Mouse (Mus musculus): ENCODE data around the gene Plcxd1. TPM values are rescaled to one million over a fixed set of nuclear protein-coding genes. Genes with fewer than 3 reads are reported as not detected.

Gene Plcxd1
- polyA plus RNA-seq, 1 experiment from 2014 or later = 0.63 TPM

- 88% methylated on average over 5 of the region's 5 CpGs for WGBS
- ATAC-seq (ENCODE audit: insufficient number of reproducible peaks, low FRiP score) = no peak
- H3K27ac ChIP-seq (ENCODE audit: poor library complexity, severe bottlenecking) = no peak overlapping the region
- no peak overlapping the region for H3K9ac ChIP-seq
- H3K4me3 ChIP-seq = no peak overlapping the region
- H3K9me3 ChIP-seq (replicated peaks) = no peaks in the 10 kb centered on the region
- H3K4me1 ChIP-seq (replicated peaks) = peaks cover 3% of the 10 kb centered on the region; the same call in 1 of the 2 replicates
- H3K4me2 ChIP-seq = no peak overlapping the region
- H3K36me3 ChIP-seq = peaks cover 82% of the 10 kb centered on the region
- no peaks in the 10 kb centered on the region for H3K27me3 ChIP-seq (replicated peaks)
These were observed 43.2 kb downstream of the Plcxd1 start for GRCm38 (mm10) chr5:110143007-110143406.

Other genes starting within 250 kb of the Plcxd1 start
- gene Gm15446, start 176.6 kb upstream of the Plcxd1 start, polyA plus RNA-seq (2016; fragmentation: Nextera tagmentation; extraction: Ambion mirVana) = 0.19 and 0.27 TPM in 2 replicates
- 13.7 and 14.7 TPM in 2 replicates for gene Zfp932, start 103.4 kb upstream of the Plcxd1 start, polyA plus RNA-seq (2016; fragmentation: Nextera tagmentation; extraction: Ambion mirVana)
- 1.9 and 3.0 TPM in 2 replicates for gene Gm17655, start 27.5 kb upstream of the Plcxd1 start, polyA plus RNA-seq (2016; fragmentation: Nextera tagmentation; extraction: Ambion mirVana)
- 0.46 and 0.55 TPM in 2 replicates for gene Gm35315, start 5.5 kb upstream of the Plcxd1 start, polyA plus RNA-seq (2016; fragmentation: Nextera tagmentation; extraction: Ambion mirVana)
- 25.1 and 25.4 TPM in 2 replicates for gene Gtpbp6, start 8.2 kb downstream of the Plcxd1 start, polyA plus RNA-seq (2016; fragmentation: Nextera tagmentation; extraction: Ambion mirVana)
- 2.3 and 2.6 TPM in 2 replicates for gene Zfp605, start 10.1 kb downstream of the Plcxd1 start, polyA plus RNA-seq (2016; fragmentation: Nextera tagmentation; extraction: Ambion mirVana)
- 33.0 and 34.9 TPM in 2 replicates for gene Chfr, start 35.9 kb downstream of the Plcxd1 start, polyA plus RNA-seq (2016; fragmentation: Nextera tagmentation; extraction: Ambion mirVana)
- gene Golga3, start 76.7 kb downstream of the Plcxd1 start, polyA plus RNA-seq (2016; fragmentation: Nextera tagmentation; extraction: Ambion mirVana) = 22.9 and 25.7 TPM in 2 replicates
- gene Ankle2, start 131.0 kb downstream of the Plcxd1 start, polyA plus RNA-seq (2016; fragmentation: Nextera tagmentation; extraction: Ambion mirVana) = 24.6 and 27.4 TPM in 2 replicates
- gene Pgam5, start 169.9 kb downstream of the Plcxd1 start, polyA plus RNA-seq (2016; fragmentation: Nextera tagmentation; extraction: Ambion mirVana) = 59.1 and 59.4 TPM in 2 replicates
- 14.8 and 16.6 TPM in 2 replicates for gene Pxmp2, start 186.2 kb downstream of the Plcxd1 start, polyA plus RNA-seq (2016; fragmentation: Nextera tagmentation; extraction: Ambion mirVana)
- 24.7 and 26.6 TPM in 2 replicates for gene Pole, start 186.3 kb downstream of the Plcxd1 start, polyA plus RNA-seq (2016; fragmentation: Nextera tagmentation; extraction: Ambion mirVana)
- gene P2rx2, start 243.2 kb downstream of the Plcxd1 start, polyA plus RNA-seq (2016; fragmentation: Nextera tagmentation; extraction: Ambion mirVana) = 0.22 TPM in 1 of 2 replicates, not detected in the other
- gene Lrcol1, start 244.8 kb downstream of the Plcxd1 start, polyA plus RNA-seq (2016; fragmentation: Nextera tagmentation; extraction: Ambion mirVana) = not detected in 2 replicates